Mouse (Mus musculus): ENCODE data around the gene Serpina1b.
"Not testable (repeated sequence)": the region's sequence is repeated elsewhere in the genome, so short reads cannot be mapped to it uniquely, and the experiment has no call there.

Gene Serpina1b

GRCm38 (mm10) chr12:103700144-103700750 is 129.9 kb downstream of the Serpina1b start:
- no peak for DNase-seq (ENCODE audit: low spot score)

- no peak for DNase-seq (ENCODE audit: low spot score)
Measured at GRCm38 (mm10) chr12:103695429-103695828, 134.7 kb downstream of the Serpina1b start, which contains the start of gene Serpina1f. TSS of gene Serpina1f (minus strand) at chr12:103695529.

DNA sequence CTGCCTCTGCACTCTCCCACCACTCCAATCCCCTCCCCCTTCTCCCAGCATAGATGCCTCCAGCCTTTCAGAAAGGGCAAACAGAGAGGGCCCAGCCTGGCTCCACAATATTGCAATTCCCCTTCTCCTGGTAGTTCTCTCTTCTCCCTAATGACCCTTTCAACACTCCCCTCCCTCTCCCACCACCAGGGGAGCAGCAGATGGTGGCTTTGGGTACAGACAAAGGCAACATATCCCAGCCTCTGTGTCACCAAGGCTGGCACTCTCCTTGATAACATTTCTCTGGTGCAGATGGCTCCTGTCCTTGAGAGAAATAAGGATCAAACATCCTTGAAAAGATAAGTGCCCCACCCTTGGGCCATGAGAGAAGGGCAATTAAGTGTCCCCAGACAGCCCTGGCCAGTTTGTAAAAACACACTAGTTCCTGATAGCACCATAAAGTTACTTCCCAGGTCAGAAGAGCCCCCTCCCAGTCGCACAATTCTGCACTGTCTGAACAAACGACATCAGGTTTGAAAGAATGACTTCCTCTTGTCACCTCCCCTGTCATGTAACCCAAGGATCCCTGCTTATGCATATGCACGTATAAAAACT is 141.9 kb downstream of the Serpina1b start:
- no peak for DNase-seq (ENCODE audit: low spot score)

- no peak for DNase-seq (ENCODE audit: low spot score)
Measured at GRCm38 (mm10) chr12:103687021-103687420, 143.2 kb downstream of the Serpina1b start.

- peak; percentile 46 for DNase-seq (ENCODE audit: low spot score)
Measured at GRCm38 (mm10) chr12:103686050-103686449, 144.1 kb downstream of the Serpina1b start.

GRCm38 (mm10) chr12:103685386-103685785 is 144.8 kb downstream of the Serpina1b start:
- DNase-seq (ENCODE audit: low spot score), result no peak

DNA sequence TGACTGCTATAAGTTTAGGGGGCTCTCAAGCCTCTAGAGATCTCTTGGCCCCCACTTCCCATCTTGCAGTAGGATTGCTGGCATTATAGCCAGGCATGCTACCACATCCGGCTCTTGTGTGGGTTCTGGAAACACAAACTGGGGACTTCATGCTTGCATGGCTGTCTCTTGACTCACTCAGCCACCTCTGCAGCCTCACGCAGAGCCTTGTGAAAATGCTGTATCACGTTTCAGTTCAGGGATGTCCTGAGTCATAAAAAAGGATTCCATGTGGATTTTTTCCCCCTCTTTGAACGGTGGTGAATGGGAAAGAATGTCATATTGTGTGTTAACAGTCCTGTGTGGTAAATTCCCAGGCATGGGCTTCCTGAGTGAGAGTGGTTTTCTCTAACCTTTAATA is 146.4 kb downstream of the Serpina1b start:
- DNase-seq (ENCODE audit: low spot score), result no peak

- no peak for DNase-seq (ENCODE audit: low spot score)
Measured at GRCm38 (mm10) chr12:103681739-103682138, 148.4 kb downstream of the Serpina1b start.

DNA sequence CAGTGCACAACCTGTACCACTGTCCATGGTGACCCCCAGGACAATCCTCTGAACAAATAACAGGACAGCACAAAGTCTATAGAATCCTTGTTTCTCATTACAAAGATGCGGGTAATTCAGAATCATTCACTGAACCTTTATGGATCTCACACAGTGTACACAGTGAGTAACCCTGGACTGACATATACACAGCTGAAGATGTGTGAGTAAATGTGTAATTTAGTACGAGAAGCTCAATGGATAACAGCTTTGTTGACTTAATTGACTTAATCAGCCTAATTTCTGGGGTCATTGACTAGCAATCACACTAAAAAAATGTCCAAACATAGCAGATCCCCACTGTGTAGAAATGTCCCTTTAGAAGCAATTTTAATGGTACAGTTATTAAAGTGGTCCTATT is 149.0 kb downstream of the Serpina1b start:
- no peak for DNase-seq (ENCODE audit: low spot score)

DNA sequence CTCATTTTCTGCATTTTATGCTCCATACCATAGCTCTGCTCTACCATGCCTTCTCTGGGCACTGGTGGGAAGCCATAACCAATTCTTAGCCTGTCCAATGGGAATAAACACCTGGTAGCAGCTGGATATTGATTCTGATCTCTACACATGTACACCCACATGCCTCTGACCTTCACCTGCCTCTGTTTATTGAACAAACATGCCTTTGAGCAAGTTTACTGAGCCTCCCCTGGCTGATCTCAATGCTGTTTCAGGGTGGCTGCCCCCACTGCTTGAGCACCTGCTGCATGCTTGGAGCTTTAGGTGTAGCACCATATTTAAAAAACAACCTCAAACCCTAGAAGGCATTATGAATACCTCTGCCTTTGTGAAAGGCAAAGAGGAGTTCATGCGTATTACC is 150.3 kb downstream of the Serpina1b start:
- DNase-seq (ENCODE audit: low spot score), result not testable (repeated sequence)

Data from layer of hippocampus, adult 11-12 months (tissue).